Mouse (Mus musculus) MEL-GATA-1-ER (cell line): ENCODE data around the gene Rbbp8nl.

Experiments
- DNase-seq: peaks from one replicate; pipeline ENCODE4 v3.0.0-alpha.2; 2012; ENCODE audit warnings: low read depth; ENCODE audit errors: extremely low read depth

Gene Rbbp8nl

DNA sequence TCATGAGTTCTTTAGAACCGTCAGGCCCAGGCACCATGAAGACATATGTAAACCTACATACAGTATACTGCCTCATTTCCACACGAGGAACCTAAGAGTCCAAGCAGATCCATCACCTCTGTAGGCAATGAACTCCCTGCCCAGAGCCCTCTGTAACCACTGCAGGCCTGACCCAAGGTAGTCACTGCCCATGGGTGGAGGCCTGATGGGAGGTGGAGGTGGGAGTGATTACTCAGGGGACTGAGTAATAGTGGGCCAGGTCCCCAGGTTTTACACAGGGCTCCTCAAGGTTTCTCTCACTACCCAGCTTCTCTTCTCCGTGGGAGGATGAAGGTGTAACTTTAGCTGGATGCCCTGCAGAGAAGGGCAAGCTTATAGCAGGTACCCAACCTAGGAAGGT is 60.5 kb downstream of the Rbbp8nl start:
- no peak for DNase-seq

GRCm38 (mm10) chr2:180228592-180228991 is 61.1 kb downstream of the Rbbp8nl start:
- no peak for DNase-seq

GRCm38 (mm10) chr2:180228060-180228458 is 61.6 kb downstream of the Rbbp8nl start:
- DNase-seq, result no peak
